Mouse (Mus musculus) activated CD4-positive, CD25-positive, alpha-beta regulatory T cell (primary cell): Measurements from ENCODE around the gene Cpped1. TPM values are rescaled to one million over a fixed set of nuclear protein-coding genes. Genes with fewer than 3 reads are reported as not detected.

Source experiments
- polyA plus RNA-seq, 2 experiments: library from polyadenylated mRNA; unstranded; fragments of 100-300 nt; shearing (Covaris generic); gene quantifications; one replicate each; pipeline ENCODE4 v1.2.1; 2017

Cpped1 gene
- polyA plus RNA-seq: 10 to 100 TPM in 1 of 2 experiments, 1 to 10 TPM in 1; 8.6 to 14.3 TPM

DNA sequence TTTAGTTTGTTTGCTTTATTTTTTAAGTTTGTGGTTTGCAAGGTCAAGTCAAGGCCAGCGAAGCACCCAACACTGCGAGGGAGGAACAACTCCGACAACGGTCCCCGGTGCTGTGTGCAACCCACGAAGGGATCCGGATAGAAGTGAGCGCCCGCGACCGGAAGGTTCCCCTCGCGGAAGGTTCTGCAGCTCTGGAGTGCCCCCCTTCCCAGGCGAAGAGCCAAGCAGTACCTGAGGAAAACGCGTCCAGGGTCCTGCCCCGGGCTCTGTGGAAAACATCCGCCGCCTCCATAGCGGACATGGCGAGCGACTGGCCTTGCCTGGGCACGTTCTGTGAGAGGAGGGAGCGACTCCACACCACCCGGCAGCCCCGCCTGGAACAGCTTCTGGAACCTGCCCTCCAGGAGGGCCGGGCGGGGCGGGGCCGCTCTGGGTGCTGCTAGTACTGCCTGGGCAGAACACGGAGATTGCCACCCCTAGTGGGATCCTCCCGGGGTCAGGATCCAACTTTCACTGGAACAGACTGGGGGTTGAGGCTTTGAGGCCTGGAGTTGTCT is at the start of gene Cpped1:
Gene Cpped1 (minus strand): TSS at position 411 of the 557 bp plus-strand sequence.

Other genes with a start within 250 kb of the Cpped1 start
- under 1 TPM; 0.05 to 0.23 TPM for gene Shisa9, start 74.7 kb upstream of the Cpped1 start, polyA plus RNA-seq